Comparison of ENCODE assay signal across 21 mouse cellular contexts in the genomic region with DNA sequence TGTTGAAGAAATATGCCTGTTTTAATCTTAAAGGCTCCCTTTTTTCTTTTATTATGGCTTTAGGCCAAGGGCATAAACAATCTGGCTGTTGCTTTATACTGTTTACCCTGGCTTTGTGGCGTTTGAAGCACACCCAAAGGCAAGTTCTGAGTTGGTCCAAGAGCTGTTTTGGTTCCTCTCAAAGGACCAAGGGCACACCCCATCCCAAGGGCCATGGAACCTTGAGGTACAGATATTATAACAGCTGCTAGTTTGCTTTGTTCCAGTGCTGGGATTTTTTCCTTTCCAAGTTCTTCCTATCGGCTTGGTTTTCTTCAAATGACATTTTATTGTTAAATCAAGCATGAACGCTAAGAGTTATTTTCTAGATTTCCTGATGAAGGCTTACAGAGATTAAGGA. TPM values are rescaled to one million over a fixed set of nuclear protein-coding genes. Genes with fewer than 3 reads are reported as not detected.
DNase-seq lines count a peak whose midpoint lies in the region; ATAC-seq and TF ChIP-seq lines count a peak whose summit lies in the region.
"Had no signal": no experiment of that assay in that cellular context is flagged by ENCODE, and none has a peak within 500 bp of the region (broad histone marks: within the 10 kb centered on the region; RNA-seq: fewer than 3 reads in every experiment).

No protein-coding gene starts in this region.

- WGBS in kidney, postnatal 0 days = 50% methylated on average over 3 of the region's 3 CpGs

- H3K4me2 ChIP-seq in kidney, postnatal 0 days (ENCODE audit: low read length) = no peak overlapping the region
- peak overlapping the region; percentile 46 for H3K4me2 ChIP-seq in CH12.LX (ENCODE audit: insufficient read depth, low read depth, poor library complexity, severe bottlenecking)
- H3K4me2 ChIP-seq: embryonic facial prominence, embryonic 13.5 days; forebrain, embryonic 12.5 days; hindbrain, embryonic 13.5 days had no signal

- no peaks in the 10 kb centered on the region for H3K9me3 ChIP-seq in kidney, postnatal 0 days (replicated peaks; ENCODE audit: low read length)
- no peaks in the 10 kb centered on the region for H3K9me3 ChIP-seq in CH12.LX (replicated peaks; ENCODE audit: low read length)
- H3K9me3 ChIP-seq: embryonic facial prominence, embryonic 13.5 days; forebrain, embryonic 12.5 days; hindbrain, embryonic 13.5 days had no signal

- no peak for TF ChIP-seq EP300 in CH12.LX (IDR thresholded peaks at IDR 0.05; ENCODE audit: low read length)

- dilution Hi-C loops in CH12.LX (cut with MboI; ENCODE audit: extremely low pct_ligation_motif_present, extremely low pct_unique_long_range_greater_than_20kb, low sequenced_read_pairs) = no loop called here

- H3K4me3 ChIP-seq in kidney, postnatal 0 days (replicated peaks; ENCODE audit: low read depth, low read length) = no peak overlapping the region
- H3K4me3 ChIP-seq in CH12.LX (replicated peaks in 1 of 3; ENCODE audit: low read depth in 2 of 3, low read length in 2 of 3, poor library complexity in 1 of 3) = no peak overlapping the region
- H3K4me3 ChIP-seq: embryonic facial prominence, embryonic 13.5 days; forebrain, embryonic 12.5 days; hindbrain, embryonic 13.5 days had no signal

- no peaks in the 10 kb centered on the region for H3K36me3 ChIP-seq in kidney, postnatal 0 days (ENCODE audit: insufficient read depth, low read length)
- H3K36me3 ChIP-seq in CH12.LX (replicated peaks in 1 of 2; ENCODE audit: control insufficient read depth in 1 of 2, insufficient read depth in 1 of 2, low read length in 1 of 2) = no peaks in the 10 kb centered on the region
- H3K36me3 ChIP-seq: embryonic facial prominence, embryonic 13.5 days; forebrain, embryonic 12.5 days; hindbrain, embryonic 13.5 days had no signal

- DNase-seq in adrenal gland, postnatal 10 days = peak; percentile 7
- no peak for DNase-seq in adrenal gland, postnatal 14 days
- peak; percentile 59 to 63 for DNase-seq in heart, adult 18-20 months
- no peak for DNase-seq in heart, postnatal 4 days
- DNase-seq in kidney, postnatal 0 days (ENCODE audit: low spot score) = peak; percentile 15
- DNase-seq in kidney, adult 8-10 months = no peak
- DNase-seq in CH12.LX (ENCODE audit: extremely low read depth) = no peak
- no peak for DNase-seq in thymus, postnatal 10 days (ENCODE audit: low spot score in 2 of 2)
- DNase-seq: adrenal gland, postnatal 25 days; B cell, adult 2 months; cerebellum, adult 18-20 months; cerebellum, adult 9-11 months; cerebellum, postnatal 36 days had no signal

- no peak for ATAC-seq in kidney, postnatal 0 days (replicated peaks; ENCODE audit: low FRiP score, low read depth)
- ATAC-seq: CD4-positive, CD25-positive, alpha-beta regulatory T cell, adult 4 months; forebrain, embryonic 16.5 days; hindbrain, postnatal 0 days had no signal

- TF ChIP-seq RAD21 in CH12.LX (IDR thresholded peaks at IDR 0.05; ENCODE audit: low read depth, low read length) = no peak

- TF ChIP-seq POLR2A in CH12.LX (IDR thresholded peaks at IDR 0.05; ENCODE audit: low read depth, low read length) = no peak

- H3K4me1 ChIP-seq in kidney, postnatal 0 days (replicated peaks; ENCODE audit: insufficient read depth, low read length) = no peaks in the 10 kb centered on the region
- H3K4me1 ChIP-seq in CH12.LX (ENCODE audit: control insufficient read depth in 1 of 2, insufficient read depth in 2 of 2) = peaks cover 3 to 8% of the 10 kb centered on the region in 2 experiments; a peak in 3 of 4 replicates
- H3K4me1 ChIP-seq: embryonic facial prominence, embryonic 13.5 days; forebrain, embryonic 12.5 days; hindbrain, embryonic 13.5 days had no signal

- TF ChIP-seq CTCF in kidney, postnatal 0 days (IDR thresholded peaks at IDR 0.05; ENCODE audit: low read depth) = no peak
- TF ChIP-seq CTCF in CH12.LX (conservative IDR thresholded peaks at IDR 0.05 in 1 of 2, IDR thresholded peaks at IDR 0.05 in 1 of 2; ENCODE audit: low read depth in 2 of 2, low read length in 2 of 2) = no peak

- H3K27me3 ChIP-seq in kidney, postnatal 0 days (ENCODE audit: insufficient read depth, low read length) = no peaks in the 10 kb centered on the region
- no peaks in the 10 kb centered on the region for H3K27me3 ChIP-seq in CH12.LX (replicated peaks)
- H3K27me3 ChIP-seq: embryonic facial prominence, embryonic 13.5 days; forebrain, embryonic 12.5 days; hindbrain, embryonic 13.5 days had no signal

- H3K27ac ChIP-seq in kidney, postnatal 0 days = peak overlapping the region; percentile 26; the same call in 1 of the 2 replicates
- no peak overlapping the region for H3K27ac ChIP-seq in CH12.LX (ENCODE audit: insufficient read depth, low read depth)
- H3K27ac ChIP-seq: embryonic facial prominence, embryonic 13.5 days; forebrain, embryonic 12.5 days; hindbrain, embryonic 13.5 days; hindbrain, postnatal 0 days had no signal

- H3K9ac ChIP-seq in kidney, postnatal 0 days (ENCODE audit: low read depth, low read length) = no peak overlapping the region
- H3K9ac ChIP-seq in CH12.LX (ENCODE audit: insufficient read depth, low read depth) = peak overlapping the region; percentile 6; the same call in 1 of the 2 replicates
- H3K9ac ChIP-seq: embryonic facial prominence, embryonic 13.5 days; forebrain, embryonic 12.5 days; hindbrain, embryonic 13.5 days had no signal

- no peaks in the 10 kb centered on the region for H3K79me2 ChIP-seq in CH12.LX (replicated peaks; ENCODE audit: control insufficient read depth, extremely low read depth, insufficient read depth, poor library complexity, severe bottlenecking)

- in situ Hi-C loops in CH12.LX (cut with MboI; ENCODE audit: low pct_ligation_motif_present, low pct_unique_long_range_greater_than_20kb, low sequenced_read_pairs) = no loop called here

TF ChIP-seq in CH12.LX, 34 proteins besides CTCF, POLR2A, EP300 and RAD21:
- no peak for TF ChIP-seq HCFC1 (IDR thresholded peaks at IDR 0.05; ENCODE audit: low read depth, low read length)
- TF ChIP-seq SIN3A (IDR thresholded peaks at IDR 0.05; ENCODE audit: low read length) = no peak
- no peak for TF ChIP-seq NRF1 (IDR thresholded peaks at IDR 0.05; ENCODE audit: low read depth, low read length)
- TF ChIP-seq ZC3H11A (IDR thresholded peaks at IDR 0.05; ENCODE audit: low read depth, low read length) = no peak
- no peak for TF ChIP-seq ZKSCAN1 (IDR thresholded peaks at IDR 0.05; ENCODE audit: borderline replicate concordance, low read depth, low read length)
- no peak for TF ChIP-seq IRF4 (IDR thresholded peaks at IDR 0.05; ENCODE audit: low read depth, low read length)
- TF ChIP-seq POLR2AphosphoS2 (IDR thresholded peaks at IDR 0.05; ENCODE audit: low read depth, low read length) = no peak
- no peak for TF ChIP-seq ZNF384 (IDR thresholded peaks at IDR 0.05; ENCODE audit: low read depth, low read length)
- TF ChIP-seq ZMIZ1 (IDR thresholded peaks at IDR 0.05; ENCODE audit: low read depth, low read length) = no peak
- no peak for TF ChIP-seq KAT2A (IDR thresholded peaks at IDR 0.05; ENCODE audit: insufficient replicate concordance, low read length)
- TF ChIP-seq NELFE (IDR thresholded peaks at IDR 0.05; ENCODE audit: low read depth, low read length) = no peak
- TF ChIP-seq JUND (conservative IDR thresholded peaks at IDR 0.05; ENCODE audit: low read depth, low read length) = no peak
- no peak for TF ChIP-seq PAX5 (IDR thresholded peaks at IDR 0.05; ENCODE audit: low read length)
- no peak for TF ChIP-seq MEF2A (IDR thresholded peaks at IDR 0.05; ENCODE audit: borderline replicate concordance, low read depth, low read length)

RNA-seq across cellular contexts. Expression of gene Aox1, which starts 35.9 kb away (rescaled TPM):
- total RNA-seq in adrenal gland, postnatal 10 days (2021) = 10 to 100 TPM; 19.2 to 26.3 TPM
- 22.2 and 25.5 TPM in 2 replicates for total RNA-seq in adrenal gland, postnatal 14 days (2021)
- 10 to 100 TPM in 1 of 2 experiments, 1 to 10 TPM in 1; 8.6 to 14.3 TPM for total RNA-seq in heart, adult 18-20 months (2021)
- 1 to 10 TPM; 1.5 to 1.7 TPM for total RNA-seq in heart, postnatal 4 days (2021)
- 0.13 and 0.15 TPM in 2 replicates for polyA plus RNA-seq in kidney, postnatal 0 days (2015; fragmentation: Nextera tagmentation; extraction: Ambion mirVana)
- total RNA-seq in CH12.LX (2012; rRNA removed) (0.04 TPM in 1 of 2 replicates, not detected in the other), CH12.LX (2014; rRNA removed) (0.15 and 0.18 TPM in 2 replicates)
- 0.40 TPM in 2 replicates for polyA plus RNA-seq in CH12.LX (2012; ENCODE audit: insufficient read length, low read depth)
- total RNA-seq: hematopoietic stem cell, adult 5-6 weeks had no signal

RNA-seq across cellular contexts. Expression of gene Kctd18, which starts 46.9 kb away (rescaled TPM):
- 10 to 100 TPM; 14.4 to 15.8 TPM for total RNA-seq in adrenal gland, postnatal 10 days (2021)
- total RNA-seq in adrenal gland, postnatal 14 days (2021) = 10.7 and 15.4 TPM in 2 replicates
- total RNA-seq in heart, adult 18-20 months (2021) = 1 to 10 TPM; 5.9 to 7.7 TPM
- 10 to 100 TPM; 10.4 to 10.9 TPM for total RNA-seq in heart, postnatal 4 days (2021)
- 12.0 and 12.7 TPM in 2 replicates for polyA plus RNA-seq in kidney, postnatal 0 days (2015; fragmentation: Nextera tagmentation; extraction: Ambion mirVana)
- 10.5 and 12.8 TPM in 2 replicates for total RNA-seq in CH12.LX (2012; rRNA removed)
- 19.8 and 22.3 TPM in 2 replicates for total RNA-seq in CH12.LX (2014; rRNA removed)
- polyA plus RNA-seq in CH12.LX (2012; ENCODE audit: insufficient read length, low read depth) = 14.8 and 18.5 TPM in 2 replicates

RNA-seq across cellular contexts. Expression of gene Aox3, which starts 47.3 kb away (rescaled TPM):
- 1 to 10 TPM; 5.5 to 9.2 TPM for total RNA-seq in adrenal gland, postnatal 10 days (2021)
- 2.7 and 8.4 TPM in 2 replicates for total RNA-seq in adrenal gland, postnatal 14 days (2021)
- total RNA-seq in heart, adult 18-20 months (2021) = 1 to 10 TPM; 1.5 to 2.8 TPM
- under 1 TPM; 0.14 to 0.26 TPM for total RNA-seq in heart, postnatal 4 days (2021)
- polyA plus RNA-seq in kidney, postnatal 0 days (2015; fragmentation: Nextera tagmentation; extraction: Ambion mirVana) = 3.8 and 4.2 TPM in 2 replicates
- total RNA-seq in CH12.LX (2012; rRNA removed) (0.08 TPM in 2 replicates), CH12.LX (2014; rRNA removed) (0.08 and 0.43 TPM in 2 replicates)
- polyA plus RNA-seq in CH12.LX (2012; ENCODE audit: insufficient read length, low read depth) = 0.14 and 0.20 TPM in 2 replicates
- total RNA-seq: hematopoietic stem cell, adult 5-6 weeks; MEL had no signal
- polyA plus RNA-seq: CD4-positive, CD25-positive, alpha-beta regulatory T cell, adult 4 months had no signal

Comparison
In these comparisons a context has a peak if more than half of its experiments do, and no peak if none do; other contexts are left out.
1. DNase-seq: peak in adrenal gland, postnatal 10 days (single experiment), heart, adult 18-20 months (2 of 2) and kidney, postnatal 0 days (single experiment); none in adrenal gland, postnatal 14 days (single experiment), heart, postnatal 4 days (single experiment), kidney, adult 8-10 months (0 of 2), CH12.LX (single experiment) and thymus, postnatal 10 days (0 of 2).